Mouse (Mus musculus): ENCODE data around the gene Dhx32.
A peak's percentile ranks its signal among the peaks of the same experiment; 100 is the strongest.
"Not testable (repeated sequence)": the region's sequence is repeated elsewhere in the genome, so short reads cannot be mapped to it uniquely, and the experiment has no call there.

Dhx32 gene

GRCm38 (mm10) chr7:133724844-133725243, 57.7 kb downstream of the Dhx32 start:
- no peak for DNase-seq

GRCm38 (mm10) chr7:133720616-133721015, 61.9 kb downstream of the Dhx32 start:
- no peak for DNase-seq

- DNase-seq, result no peak
These were observed 63.9 kb downstream of the Dhx32 start for GRCm38 (mm10) chr7:133718580-133718979.

- no peak for DNase-seq
These were observed 67.1 kb downstream of the Dhx32 start for GRCm38 (mm10) chr7:133715387-133715786.

- DNase-seq, result no peak
These were observed 75.2 kb downstream of the Dhx32 start for GRCm38 (mm10) chr7:133707301-133707700.

GRCm38 (mm10) chr7:133703906-133704305, 78.6 kb downstream of the Dhx32 start:
- DNase-seq, result no peak

- no peak for DNase-seq
These were observed 80.2 kb downstream of the Dhx32 start for GRCm38 (mm10) chr7:133702333-133702732.

GRCm38 (mm10) chr7:133701366-133701765, 81.2 kb downstream of the Dhx32 start:
- DNase-seq, result no peak

GRCm38 (mm10) chr7:133699885-133700284, 82.6 kb downstream of the Dhx32 start:
- DNase-seq, result no peak

GRCm38 (mm10) chr7:133698021-133698709, 84.4 kb downstream of the Dhx32 start:
- no peak for DNase-seq

GRCm38 (mm10) chr7:133685644-133686043, 96.9 kb downstream of the Dhx32 start:
- not testable (repeated sequence) for DNase-seq

GRCm38 (mm10) chr7:133684701-133685100, 97.8 kb downstream of the Dhx32 start:
- DNase-seq, result no peak

GRCm38 (mm10) chr7:133684110-133684509, 98.4 kb downstream of the Dhx32 start:
- DNase-seq, result no peak

- no peak for DNase-seq
These were observed 98.9 kb downstream of the Dhx32 start for GRCm38 (mm10) chr7:133683626-133684025.

GRCm38 (mm10) chr7:133679961-133680360, 102.6 kb downstream of the Dhx32 start, which contains the start of gene Mmp21:
Gene Mmp21 (minus strand): TSS chr7:133680061.
- no peak for DNase-seq

- no peak for DNase-seq
These were observed 103.1 kb downstream of the Dhx32 start for GRCm38 (mm10) chr7:133679439-133679838.

GRCm38 (mm10) chr7:133678716-133679115, 103.8 kb downstream of the Dhx32 start:
- no peak for DNase-seq

GRCm38 (mm10) chr7:133676002-133676401, 106.5 kb downstream of the Dhx32 start:
- DNase-seq, result peak; percentile 20

Measured in kidney, postnatal 10 days (tissue).